Mouse (Mus musculus): ENCODE results near the gene Tacc2.
"Not testable (repeated sequence)": the region's sequence is repeated elsewhere in the genome, so short reads cannot be mapped to it uniquely, and the experiment has no call there.

Gene Tacc2

DNA sequence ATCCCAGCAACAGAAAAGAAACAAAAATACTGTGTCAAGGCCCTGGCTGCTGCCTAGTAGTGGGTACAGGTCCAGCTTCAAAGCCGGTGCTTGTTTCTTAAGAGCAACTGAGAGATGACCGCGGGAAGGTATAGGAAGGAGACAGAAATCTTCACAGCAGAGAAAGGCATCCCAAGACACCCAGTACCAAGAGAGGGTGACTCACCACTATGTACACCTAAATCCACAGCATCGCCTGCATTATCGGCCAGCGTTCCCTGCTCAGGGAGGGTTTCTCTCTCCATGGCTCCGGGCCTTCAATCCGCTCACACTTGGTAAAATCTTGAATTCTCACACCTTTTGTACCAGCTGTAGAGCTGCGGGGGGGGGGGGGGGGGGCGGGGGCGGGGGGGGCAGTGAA, 4.4 kb upstream of the Tacc2 start, which contains the start of gene Nsmce4a:
Nsmce4a (minus strand) TSS at position 298 of the 400 bp plus-strand sequence.
- DNase-seq (ENCODE audit: low read depth): no peak

DNA sequence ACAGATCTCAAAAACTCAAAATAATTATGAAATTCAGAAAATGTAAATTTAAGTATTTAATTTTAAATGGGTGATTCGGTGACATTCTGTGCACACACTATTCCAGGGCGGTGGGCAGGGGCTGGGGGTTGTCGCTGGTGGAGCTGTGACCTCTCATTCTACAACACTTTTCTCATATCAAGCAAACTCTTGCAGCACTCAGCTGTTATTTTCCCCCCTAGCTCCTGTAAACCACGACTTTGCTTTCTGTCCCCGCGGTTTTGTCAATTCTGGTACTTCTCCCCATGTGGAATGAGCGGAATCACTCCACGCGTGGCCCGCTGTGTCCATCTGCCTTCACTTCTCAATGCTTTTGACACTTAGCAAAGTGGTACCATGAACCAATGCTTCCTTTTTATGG, 3.5 kb upstream of the Tacc2 start:
- no peak for DNase-seq (ENCODE audit: low read depth)

DNA sequence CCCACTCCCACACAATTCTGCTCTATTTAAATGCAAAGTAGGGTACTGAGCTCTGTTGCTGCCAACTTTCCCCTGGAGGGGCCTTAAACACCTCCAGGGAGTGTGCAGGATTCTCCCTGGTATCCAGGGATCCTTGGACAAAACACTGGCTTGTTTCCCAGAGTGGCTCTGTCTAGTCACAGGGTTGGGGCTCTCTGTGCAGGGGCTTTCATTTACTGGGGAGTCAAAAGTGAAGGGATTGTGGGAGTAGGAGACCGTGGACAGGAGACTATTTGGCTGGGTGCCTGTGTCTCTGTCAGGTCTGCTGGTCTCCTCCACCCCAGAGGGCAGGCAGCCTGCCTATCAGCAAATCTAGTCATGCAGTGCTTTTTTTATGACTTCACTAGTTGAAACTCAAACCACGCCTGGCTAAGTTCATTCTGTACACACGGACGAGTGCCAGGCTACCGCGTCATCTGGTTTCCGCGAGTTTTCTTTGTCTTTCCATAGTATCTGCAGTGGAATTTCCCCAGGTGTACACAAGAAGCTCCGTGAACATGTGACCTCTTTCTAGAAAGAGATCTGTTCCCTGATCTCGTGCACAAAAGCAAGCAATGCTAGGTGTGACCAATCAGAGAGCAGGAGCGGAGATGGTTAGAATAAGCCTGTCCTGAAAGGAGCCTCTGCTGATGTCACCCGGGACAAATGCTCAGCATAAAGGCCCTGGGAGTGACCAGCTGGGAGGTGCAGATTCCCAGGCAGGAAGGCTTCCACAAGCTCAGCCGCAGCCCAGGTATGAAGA, 2.8 kb upstream of the Tacc2 start:
- DNase-seq (ENCODE audit: low read depth): no peak

DNA sequence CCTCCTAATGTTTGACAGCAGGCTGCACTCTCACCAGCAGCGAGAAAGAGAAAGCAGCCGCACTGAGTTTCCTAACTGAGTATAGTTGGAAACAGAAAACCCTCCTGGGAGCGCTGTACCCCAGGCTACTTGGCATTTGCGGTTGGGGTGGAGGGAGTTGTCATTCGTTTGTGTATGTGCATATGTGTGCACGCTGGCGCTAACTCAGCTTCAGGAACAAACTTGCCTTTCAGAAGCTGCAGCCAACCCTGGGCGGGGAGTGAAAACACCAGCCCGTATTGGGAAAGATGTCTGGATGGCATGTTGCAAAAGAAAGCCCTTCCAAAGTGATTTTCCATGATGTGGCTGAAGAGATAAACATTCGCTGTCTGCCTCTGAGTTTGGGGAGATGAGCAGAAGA, 257 bp upstream of the Tacc2 start:
- no peak for DNase-seq (ENCODE audit: low read depth)

DNA sequence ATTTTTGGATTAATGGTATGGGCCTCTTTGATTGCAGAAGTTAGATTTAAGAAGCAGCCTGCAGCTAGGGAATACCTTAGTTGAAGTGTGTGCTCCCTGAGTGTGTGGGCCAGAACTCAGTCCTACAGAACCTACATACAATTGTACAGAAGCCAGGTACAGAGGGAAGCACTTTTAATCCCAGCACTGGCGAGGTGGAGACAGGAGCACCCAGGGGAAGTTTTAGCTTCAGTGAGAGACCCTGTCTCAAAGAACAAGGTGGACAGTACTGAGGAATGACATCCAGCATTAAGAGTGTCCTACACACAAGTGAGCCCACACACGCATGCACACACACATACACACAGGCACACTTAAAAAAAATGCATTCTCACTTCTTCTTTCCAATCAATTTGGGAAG, 828 bp downstream of the Tacc2 start:
- DNase-seq (ENCODE audit: low read depth): no peak

DNA sequence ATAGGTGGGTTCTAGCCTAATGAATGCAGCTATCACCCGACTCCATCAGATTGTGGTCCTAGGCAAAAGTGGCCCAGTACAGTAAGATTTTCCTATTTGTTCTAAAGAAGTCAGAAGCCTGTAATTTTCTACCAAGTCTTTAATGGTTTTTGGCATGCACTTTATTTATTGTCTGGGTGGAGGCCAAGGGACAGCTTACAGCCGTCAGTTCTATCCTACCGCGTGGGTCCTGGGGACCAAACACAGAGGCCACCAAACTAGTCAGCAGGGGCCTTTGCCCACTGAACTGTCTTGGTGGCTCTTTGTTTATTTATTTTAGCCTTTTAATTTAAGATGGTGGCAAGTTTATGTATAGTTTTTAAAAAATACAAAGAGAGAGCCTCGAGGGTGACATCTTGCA, 1.4 kb downstream of the Tacc2 start:
- DNase-seq (ENCODE audit: low read depth): no peak

DNA sequence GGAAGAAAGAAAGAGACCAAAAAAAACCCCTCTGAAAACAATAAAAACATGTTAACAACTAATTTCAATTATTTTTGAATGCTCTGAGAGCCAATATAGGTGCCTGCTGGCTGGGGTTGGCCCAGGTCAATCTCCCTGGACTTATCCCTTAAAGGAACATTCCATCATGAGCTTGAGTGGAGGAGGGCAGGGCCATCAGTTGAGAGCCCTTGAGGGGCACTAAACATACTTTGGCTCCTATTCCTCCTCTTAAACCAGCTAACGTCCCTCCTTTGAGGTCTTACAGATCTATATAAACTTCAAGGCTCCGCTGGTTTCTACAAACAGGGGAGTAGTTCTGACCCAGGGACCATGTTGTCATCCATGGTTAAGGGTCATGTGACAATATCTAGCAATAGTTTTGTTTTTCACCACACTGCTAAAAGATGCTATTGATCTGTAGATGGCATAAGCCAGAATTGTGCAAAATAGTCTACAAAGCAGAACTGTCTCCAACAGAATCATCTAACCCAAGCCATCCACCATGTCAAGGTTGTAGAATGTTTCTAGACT, 9.4 kb downstream of the Tacc2 start:
- no peak for DNase-seq (ENCODE audit: low read depth)

DNA sequence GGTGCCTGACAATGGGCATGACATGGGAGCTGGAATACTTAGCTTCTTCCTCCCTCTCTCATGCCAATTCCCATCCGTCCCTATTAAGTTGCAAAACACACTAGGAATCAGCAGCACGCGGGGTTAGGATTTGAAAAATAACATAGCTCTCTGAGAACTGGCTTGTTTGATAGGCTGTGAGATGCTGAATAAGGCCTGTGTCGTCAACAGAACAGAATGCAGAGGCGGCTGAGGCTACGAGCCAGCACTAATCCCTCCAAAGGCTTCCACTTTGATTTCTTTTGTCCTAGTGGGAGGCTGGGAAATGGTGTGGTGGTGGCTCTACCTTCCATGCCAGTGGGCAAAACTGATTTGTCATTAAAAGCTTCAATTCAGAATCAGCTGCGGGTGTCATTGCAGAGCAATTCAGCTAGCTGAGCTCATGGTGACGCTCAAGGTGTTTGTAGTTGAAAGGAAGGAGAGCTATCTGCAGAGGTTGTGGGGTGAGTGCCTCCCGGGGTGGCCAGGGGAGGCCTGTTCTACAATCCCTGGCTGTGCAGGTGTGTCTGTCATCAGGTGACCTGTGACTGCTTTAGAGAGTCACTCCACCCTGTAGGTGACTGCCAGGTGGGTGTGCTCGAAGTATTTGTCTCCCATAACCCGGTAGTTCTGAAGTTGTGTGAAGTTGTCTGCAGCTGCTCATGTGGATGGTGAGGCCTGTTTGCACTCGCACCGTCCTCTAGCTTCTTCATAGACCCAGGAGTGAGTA, 13.0 kb downstream of the Tacc2 start:
- no peak for DNase-seq (ENCODE audit: low read depth)

DNA sequence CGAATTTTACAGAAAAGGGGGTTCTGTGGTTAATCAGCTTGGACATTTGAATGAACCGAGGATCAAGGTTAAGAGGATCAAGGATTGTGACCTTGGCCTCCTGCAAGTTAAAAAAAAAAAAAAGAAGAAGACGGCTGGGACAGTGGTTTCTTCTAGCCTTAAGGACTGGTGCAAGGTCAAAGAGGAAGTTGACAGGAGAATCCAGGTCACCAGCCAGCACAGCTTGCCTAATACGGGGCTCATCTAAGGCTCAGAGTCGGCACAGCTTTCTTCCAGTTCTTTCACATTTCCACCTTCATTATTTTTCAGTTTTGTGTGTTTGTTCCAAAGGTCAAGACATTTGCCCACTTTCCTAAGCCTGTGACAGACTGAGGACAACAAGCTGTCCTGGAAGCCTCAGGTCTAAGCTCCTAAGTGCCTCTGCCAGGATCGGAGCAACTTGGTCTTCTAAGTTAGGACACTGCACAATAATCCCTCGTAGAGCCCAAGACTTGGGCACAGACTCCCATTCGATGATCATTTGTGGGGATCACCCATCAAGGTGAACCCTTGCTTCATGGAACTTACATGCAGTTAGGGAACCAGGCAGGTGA, 13.7 kb downstream of the Tacc2 start:
- DNase-seq (ENCODE audit: low read depth): peak; percentile 13

DNA sequence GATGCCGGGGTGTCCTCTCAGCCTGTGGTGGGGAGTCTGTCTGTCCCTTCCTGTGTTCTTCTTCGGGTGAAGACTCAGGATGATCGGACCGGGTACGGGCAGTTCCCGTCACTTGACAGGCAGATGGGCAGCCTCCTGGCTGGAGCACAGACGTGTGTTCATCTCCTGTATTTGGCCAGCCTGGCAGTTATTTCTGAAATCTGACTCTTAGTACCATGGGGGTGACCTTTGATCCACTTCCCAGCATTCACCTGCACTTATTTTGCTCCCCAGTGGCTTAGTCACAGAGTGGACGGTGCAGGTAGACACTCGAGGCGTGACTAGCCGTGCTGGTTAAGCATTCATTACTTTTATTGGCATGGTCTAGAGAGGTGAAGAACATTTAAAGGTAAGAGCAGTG, 15.7 kb downstream of the Tacc2 start:
- DNase-seq (ENCODE audit: low read depth): not testable (repeated sequence)

DNA sequence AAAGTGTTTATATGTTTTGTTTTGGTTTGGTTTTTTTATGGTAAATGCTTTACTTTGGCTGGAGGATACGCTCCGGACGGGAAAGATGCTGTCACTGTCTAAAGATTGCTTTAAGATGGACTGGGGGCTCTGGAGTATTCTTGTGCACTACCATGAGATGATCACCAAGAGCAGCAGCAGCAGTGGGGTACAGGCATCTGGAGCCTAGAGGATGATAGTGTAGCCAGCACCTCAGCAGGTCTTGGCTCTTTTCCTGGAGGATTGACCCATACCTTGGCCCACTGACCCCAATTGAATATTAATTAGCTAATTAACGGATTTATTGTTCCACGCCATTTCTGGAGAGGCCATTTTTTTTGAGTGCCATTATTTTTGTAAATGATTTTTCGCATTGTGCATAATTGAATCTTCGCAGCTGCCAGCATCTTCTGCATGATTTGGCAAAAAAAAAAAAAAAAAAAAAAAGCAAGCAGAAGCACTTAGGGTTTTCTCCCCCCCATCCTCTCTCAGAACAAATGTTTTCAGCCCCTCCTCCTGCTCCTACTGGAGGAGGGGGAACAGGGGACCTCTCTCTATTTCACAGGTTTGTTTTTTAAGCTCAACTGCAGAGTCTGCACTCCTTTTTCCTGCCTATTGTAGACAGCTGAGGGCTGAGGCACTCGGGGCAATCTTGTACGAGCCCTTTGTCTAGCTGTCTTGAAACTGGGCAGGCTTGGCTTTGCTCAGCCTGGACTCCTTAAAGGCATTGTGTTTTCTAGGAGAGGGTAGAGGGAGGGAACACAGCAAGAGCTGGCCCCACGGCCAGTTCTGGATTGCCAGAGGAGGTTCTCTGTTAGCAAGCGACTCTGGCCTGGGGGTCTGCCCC, 16.4 kb downstream of the Tacc2 start:
- DNase-seq (ENCODE audit: low read depth): not testable (repeated sequence)

DNA sequence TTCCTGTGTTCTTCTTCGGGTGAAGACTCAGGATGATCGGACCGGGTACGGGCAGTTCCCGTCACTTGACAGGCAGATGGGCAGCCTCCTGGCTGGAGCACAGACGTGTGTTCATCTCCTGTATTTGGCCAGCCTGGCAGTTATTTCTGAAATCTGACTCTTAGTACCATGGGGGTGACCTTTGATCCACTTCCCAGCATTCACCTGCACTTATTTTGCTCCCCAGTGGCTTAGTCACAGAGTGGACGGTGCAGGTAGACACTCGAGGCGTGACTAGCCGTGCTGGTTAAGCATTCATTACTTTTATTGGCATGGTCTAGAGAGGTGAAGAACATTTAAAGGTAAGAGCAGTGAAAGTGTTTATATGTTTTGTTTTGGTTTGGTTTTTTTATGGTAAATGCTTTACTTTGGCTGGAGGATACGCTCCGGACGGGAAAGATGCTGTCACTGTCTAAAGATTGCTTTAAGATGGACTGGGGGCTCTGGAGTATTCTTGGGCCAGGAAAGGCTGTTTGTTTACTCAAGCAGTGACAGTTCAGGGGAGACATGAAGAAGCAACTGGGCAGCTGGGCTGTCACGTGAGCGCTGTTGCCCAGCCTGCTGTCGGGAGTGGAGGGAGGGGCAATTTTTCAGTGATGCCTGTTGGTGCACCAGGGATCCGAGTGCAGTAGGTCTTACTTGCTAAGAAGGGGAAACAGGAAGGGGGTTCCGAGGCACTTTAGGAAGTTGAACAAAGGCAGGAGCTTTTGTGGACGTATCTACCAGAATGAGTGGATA, 19.0 kb downstream of the Tacc2 start:
- DNase-seq (ENCODE audit: low read depth): not testable (repeated sequence)

DNA sequence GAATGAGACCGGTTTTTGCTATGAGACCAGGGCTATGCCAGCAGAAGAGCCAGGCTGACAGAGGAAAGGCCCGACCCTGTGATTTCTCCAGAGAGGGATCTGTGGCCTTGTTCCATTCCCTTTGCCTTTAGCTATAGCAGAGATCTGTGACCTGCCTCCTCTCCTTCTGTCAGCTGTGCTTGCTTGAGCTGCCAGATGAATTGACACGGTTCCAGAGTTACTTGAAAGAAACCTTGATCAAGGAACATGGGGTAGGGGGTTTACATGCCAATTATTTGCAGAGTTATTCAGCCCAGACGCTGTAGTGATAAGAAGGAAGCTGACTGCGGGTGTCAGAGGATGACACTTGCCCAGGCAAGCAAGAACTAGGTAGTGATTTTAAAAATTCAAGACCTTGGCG, 20.3 kb downstream of the Tacc2 start:
- DNase-seq (ENCODE audit: low read depth): no peak

DNA sequence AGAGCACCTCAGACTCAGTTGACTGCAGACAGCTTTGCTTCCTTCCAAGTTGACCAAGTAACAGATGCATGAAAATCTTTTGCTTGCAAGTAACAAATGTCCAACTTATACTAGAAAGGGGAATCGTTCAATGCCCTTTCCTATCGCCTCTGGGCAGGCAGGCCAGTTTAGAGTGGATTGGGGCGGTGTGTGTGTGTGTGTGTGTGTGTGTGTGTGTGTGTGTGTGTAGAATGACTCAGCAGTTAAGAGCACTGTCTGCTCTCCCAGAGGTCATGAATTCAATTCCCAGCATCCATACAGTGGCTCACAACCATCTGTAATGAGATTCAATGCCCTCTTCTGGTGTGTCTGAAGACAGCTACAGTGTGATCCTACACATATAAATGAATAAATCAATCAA, 22.8 kb downstream of the Tacc2 start:
- peak; percentile 21 for DNase-seq (ENCODE audit: low read depth)

DNA sequence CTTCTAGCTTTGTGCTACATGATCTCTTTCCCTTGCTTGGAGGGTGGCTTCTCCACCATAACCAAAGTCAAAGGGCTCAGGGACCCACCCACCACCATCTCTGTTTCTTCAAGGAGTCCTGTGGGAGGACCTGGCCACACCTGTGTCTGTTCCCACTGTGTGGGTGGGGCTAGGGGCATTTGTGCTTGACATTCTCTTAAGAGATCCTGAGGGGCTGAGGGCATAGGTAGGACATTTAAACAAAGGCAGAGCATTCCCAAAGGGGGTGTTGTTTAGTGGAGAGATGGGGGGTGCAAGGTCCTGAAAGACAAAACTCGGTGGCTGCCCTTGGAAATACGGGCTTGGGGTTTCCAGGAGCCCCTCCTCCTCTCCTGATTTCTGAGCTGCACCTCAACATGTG, 23.3 kb downstream of the Tacc2 start:
- no peak for DNase-seq (ENCODE audit: low read depth)

DNA sequence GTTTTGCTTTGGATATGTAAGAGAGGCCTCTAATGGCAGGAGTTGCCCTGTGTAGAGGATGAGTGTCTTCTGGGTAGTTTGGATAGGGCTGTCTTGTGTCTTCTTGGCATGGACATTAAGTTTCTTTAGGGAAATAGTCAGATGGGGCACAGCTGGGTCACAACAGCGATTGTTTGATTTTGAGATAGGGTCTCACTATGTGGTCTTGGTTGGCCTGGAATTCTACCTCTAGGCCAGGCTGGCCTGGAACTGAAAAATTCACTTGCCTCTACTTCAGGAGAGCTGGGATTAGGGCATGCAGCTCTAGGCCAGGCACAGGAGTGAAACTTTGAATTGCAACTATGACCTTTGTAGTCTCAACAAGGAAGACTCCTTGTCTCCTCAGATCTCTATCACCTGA, 25.6 kb downstream of the Tacc2 start:
- DNase-seq (ENCODE audit: low read depth): no peak

DNA sequence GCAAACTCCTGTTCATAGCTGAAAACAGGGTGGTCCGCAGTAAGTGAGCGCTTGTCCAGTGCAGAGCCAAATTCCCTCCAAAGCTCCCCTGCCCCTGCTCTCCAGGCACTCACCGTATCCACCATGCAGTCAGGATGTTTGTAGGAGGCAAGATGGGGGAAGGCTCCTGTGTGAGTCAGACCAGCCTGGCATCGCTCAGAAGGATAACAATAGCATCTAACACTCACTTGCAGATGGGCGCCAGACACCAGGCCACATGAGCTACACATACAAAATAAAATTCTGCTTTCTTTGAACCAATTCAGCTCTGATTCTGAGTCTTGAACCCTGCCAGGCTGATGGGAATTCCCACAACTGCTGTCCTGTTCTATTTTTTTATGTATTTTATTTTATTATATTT, 26.3 kb downstream of the Tacc2 start:
- DNase-seq (ENCODE audit: low read depth): no peak

DNA sequence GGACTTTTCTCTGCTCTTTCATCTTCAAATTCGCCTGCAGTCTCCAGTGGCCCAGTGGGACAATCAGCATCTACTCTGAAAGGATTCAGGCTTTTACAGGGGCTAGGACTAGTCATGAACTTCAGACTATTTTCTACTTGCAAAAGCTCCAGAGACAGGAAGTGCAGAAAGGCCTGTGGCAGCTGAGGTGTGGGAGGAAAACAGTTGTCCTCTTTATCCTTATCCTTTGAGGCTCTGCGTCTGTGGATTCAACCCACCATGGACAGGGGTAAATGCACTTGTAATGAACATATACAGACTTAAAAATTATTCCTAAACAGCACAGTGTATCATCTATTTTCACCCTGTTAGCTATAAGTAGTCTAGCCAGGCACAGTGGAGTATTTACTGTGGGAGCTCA, 27.2 kb downstream of the Tacc2 start:
- no peak for DNase-seq (ENCODE audit: low read depth)

DNA sequence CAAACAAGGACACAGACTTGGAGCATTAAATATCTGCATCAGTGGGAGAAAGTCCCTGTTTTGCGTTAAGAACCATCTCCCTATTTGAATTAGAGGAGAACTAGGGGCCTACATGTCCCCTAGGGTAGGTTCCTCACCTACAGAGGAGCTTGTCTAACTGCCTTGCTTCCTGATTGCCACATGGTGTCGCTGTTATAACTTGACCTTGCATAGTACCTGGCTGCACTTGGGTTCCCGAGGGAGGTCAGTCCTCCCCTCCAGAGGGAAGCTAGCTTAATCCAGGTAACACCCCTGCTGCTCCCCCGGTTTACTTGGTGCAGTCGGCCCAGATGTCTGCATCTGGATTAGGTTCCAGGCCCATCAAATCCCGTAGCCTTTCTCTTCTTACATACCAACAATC, 27.9 kb downstream of the Tacc2 start:
- peak; percentile 42 for DNase-seq (ENCODE audit: low read depth)

DNA sequence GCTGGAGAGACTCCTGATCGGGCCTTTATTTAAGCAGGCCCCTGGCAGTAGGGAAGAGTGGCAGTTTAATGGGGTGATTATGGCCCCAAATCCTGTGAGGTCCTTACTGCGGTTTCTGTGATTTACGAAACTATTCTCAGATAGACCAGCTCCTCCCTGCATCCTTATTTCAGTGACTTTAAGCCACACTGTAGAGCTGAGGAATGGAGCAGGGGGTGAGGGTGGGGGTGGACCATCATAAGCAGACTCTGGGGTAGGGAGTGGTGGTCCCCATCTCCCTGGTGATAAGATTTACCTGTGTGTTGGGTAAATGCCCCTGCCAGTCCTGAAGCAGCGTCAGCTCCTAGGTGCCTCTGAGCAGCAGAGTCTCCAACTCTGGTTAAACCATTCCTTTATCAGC, 29.7 kb downstream of the Tacc2 start:
- DNase-seq (ENCODE audit: low read depth): no peak

DNA sequence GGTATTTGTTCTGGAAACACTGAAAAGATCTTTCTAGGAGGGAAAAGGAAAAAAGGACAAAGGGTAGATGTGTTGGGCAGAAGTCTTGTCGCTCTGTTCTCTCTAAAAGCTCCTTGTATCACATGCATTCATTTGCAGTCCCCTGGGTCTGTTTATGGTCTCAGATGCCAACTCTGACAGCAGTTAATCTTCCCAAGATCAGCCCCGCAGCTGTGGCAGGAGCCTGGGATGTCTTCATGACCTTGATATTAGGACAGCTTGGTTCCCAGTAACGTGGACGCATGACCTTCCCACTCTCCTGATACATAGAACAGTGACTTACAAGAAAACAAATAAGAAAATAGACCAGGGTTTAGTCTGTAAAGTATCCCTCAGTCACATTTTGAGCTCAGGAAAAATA, 36.7 kb downstream of the Tacc2 start:
- DNase-seq (ENCODE audit: low read depth): no peak
